Mouse (Mus musculus) spleen, adult 2 months (tissue): Measurements from ENCODE around the gene Trcg1. TPM values are rescaled to one million over a fixed set of nuclear protein-coding genes. Genes with fewer than 3 reads are reported as not detected.
A peak's percentile ranks its signal among the peaks of the same experiment; 100 is the strongest.

Experiments used
- DNase-seq, 2 experiments: peaks; one replicate each; pipeline versions ENCODE4 v3.0.0 to v3.0.0-alpha.2; 2012 to 2021; ENCODE audit warnings: low spot score in 2 of 2, low read depth in 1 of 2
- H3K27ac ChIP-seq: fragments of 200-500 bp; 2 replicates; pipeline ENCODE4 v1.5.1; 2012; ENCODE audit warnings: low read length, inconsistent platforms; ENCODE audit not compliant: insufficient read depth
- H3K27me3 ChIP-seq: fragments of 200-500 bp; 2 replicates; pipeline ENCODE4 v1.6.1; 2012; ENCODE audit warnings: mild to moderate bottlenecking, moderate library complexity, low read length, inconsistent platforms; ENCODE audit not compliant: control insufficient read depth, insufficient read depth
- H3K36me3 ChIP-seq: fragments of 200-500 bp; 2 replicates; pipeline ENCODE4 v1.6.1; 2012; ENCODE audit warnings: mild to moderate bottlenecking, low read length, inconsistent platforms; ENCODE audit not compliant: control insufficient read depth, insufficient read depth
- H3K4me1 ChIP-seq: fragments of 200-500 bp; 2 replicates; pipeline ENCODE4 v1.6.1; 2011; ENCODE audit warnings: inconsistent platforms; ENCODE audit not compliant: control insufficient read depth, insufficient read depth, insufficient read length
- H3K4me3 ChIP-seq: fragments of 200-500 bp; 2 replicates; pipeline ENCODE4 v1.5.1; 2011; ENCODE audit warnings: mild to moderate bottlenecking, inconsistent platforms; ENCODE audit not compliant: insufficient read depth, insufficient read length; ENCODE audit errors: extremely low read depth
- CTCF ChIP-seq: fragments of 200-500 bp; IDR thresholded peaks from 2 replicates; pipeline ENCODE4 v1.5.1; 2011; ENCODE audit warnings: mild to moderate bottlenecking, inconsistent platforms; ENCODE audit not compliant: insufficient read depth, insufficient read length, insufficient replicate concordance; ENCODE audit errors: extremely low read depth
- POLR2A ChIP-seq: fragments of 200-500 bp; IDR thresholded peaks from 2 replicates; pipeline ENCODE4 v1.6.1; 2011; ENCODE audit warnings: low read depth, low read length, inconsistent platforms
- WGBS: fragments of 180-500 bp; shearing (Covaris S2); methylation state at CpG from one replicate; pipeline ENCODE4 v1.1.7; 2018; 5-methylcytosine and 5-hydroxymethylcytosine counted together
- polyA plus RNA-seq: library from polyadenylated mRNA; depleted of rRNA; stranded (reverse); fragments of >200 nt; gene quantifications from 2 replicates; pipeline ENCODE4 v1.2.3, GENCODE M21; 2012

Trcg1 gene
- polyA plus RNA-seq, 1 experiment, result not detected

DNA sequence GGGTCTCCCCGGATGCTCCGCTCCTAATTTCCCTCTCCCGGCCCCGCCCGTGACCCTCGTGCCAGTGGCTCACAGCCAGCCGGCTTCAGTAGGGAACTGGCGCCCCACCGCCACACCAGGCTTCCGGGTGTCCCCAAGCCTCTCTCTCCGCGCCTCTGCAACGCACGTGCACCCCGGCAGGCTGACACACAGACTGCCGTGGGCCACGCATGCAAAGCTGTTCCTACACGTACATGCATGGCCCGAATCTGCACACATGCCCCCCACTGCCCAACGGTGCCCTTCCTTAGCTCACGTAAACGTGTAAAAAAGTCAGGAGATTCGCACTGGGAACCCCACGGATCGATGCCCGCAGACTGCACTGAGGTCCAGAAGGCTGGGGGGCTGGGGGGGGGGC is 25.2 kb downstream of the Trcg1 start:
- peak overlapping the region; percentile 93 for H3K27ac ChIP-seq
- H3K36me3 ChIP-seq, result peaks cover 20% of the 10 kb centered on the region
- H3K27me3 ChIP-seq, result no peaks in the 10 kb centered on the region
- peak; percentile 34 to 59 for DNase-seq
- peak overlapping the region; percentile 87 for H3K4me3 ChIP-seq
- under 1% methylated on average over 26 of the region's 26 CpGs for WGBS
- TF ChIP-seq POLR2A (no peak), CTCF (no peak)
- H3K4me1 ChIP-seq, result peaks cover 13% of the 10 kb centered on the region; the same call in 1 of the 2 replicates

DNA sequence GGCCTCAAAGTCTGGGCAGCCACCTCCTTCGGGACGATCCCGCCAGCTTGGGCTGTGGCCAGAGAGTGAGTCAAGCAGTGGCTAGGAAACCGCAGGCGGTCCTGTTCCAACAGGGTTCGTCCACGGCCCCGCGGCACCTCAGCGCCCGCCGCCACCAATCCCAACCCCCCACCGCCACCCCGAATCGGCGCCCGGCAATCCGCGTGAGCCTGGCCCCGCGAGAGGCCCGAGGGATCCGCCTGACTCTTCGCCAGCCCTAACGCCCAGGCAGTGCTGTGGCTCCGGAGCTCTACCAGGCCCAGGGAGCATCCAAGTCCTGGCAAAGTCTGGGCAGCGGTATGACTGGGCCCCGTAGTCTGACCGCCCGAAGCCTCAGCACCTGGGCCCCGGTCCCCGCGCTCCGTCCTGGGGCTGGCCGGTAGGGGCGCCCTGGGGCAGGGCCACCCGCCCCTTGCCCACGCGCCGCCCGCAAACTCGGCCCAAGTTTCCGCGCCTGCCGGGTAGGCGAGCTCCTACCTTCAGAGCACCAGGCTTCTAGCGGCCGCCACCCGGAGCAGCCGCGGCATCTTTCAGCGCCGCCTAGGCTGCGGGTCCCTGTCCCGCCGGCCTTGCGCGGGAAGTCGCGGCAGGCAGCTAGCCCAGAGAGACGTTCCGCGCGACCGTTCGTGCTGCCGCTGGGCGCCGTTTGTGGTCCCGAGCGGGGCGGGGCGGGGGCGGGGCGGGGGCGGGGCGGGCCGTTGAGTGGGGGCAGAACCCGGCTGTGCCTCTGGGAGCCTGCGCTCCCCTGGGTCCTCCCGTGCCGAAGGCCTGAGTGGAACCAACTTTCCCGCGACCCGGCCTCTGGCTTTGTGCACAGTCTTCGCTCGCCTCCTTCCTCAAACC is 25.8 kb downstream of the Trcg1 start, which contains the start of gene 1700017B05Rik:
TSS of gene 1700017B05Rik (minus strand) at position 700 of the 882 bp plus-strand sequence.
- peak; percentile 53; the same call in 1 of the 2 replicates for TF ChIP-seq CTCF
- peak; percentile 59; the same call in 1 of the 2 replicates for TF ChIP-seq POLR2A
- H3K4me1 ChIP-seq, result peaks cover 13% of the 10 kb centered on the region; the same call in 1 of the 2 replicates
- WGBS, result under 1% methylated on average over 79 of the region's 87 CpGs

DNA sequence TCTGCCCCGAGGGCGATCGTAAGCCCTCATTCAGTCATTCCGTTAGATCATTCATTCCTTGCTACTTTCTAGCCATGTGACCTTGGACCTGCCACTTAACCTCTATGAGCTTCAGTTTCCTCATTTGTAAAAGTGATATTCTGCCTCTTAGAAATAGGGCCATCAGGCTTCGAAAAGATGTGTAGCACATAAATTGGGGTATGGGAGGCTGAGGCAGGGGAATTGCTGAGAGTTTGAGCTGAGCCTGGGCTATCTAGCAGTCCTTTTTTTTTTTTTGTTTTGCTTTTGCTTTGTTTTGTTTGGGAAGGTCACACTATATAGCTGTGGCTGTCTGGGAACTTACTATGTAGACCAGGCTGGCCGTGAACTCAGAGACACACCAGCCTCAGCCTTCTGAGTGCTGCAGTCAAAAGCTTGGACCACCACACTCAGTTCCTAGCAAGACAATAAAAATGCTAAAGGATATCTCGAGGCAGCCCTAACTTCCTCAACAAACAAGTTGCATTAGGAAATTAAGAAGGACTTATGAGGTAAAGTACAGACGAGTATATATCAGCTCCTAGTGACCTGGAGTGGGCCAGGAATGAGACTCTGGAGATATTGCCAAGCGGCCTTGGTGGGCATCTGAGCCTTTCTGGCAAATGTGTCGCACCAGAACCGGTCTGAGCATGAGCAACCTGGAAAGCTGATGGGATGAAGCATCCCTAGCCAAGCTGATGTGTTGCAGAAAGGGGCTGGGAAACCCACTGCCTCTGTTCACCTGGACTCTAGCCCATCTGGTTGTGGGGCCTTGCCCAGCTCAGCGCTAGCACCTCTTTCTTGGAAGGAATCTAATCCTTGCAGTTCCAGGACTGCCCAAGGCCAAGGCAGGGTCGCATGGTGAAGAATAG is 26.7 kb downstream of the Trcg1 start:
- Histone ChIP-seq H3K4me1 (peaks cover 13% of the 10 kb centered on the region; the same call in 1 of the 2 replicates), H3K27me3 (no peaks in the 10 kb centered on the region), H3K27ac (peak overlapping the region; percentile 94), H3K36me3 (peaks cover 5% of the 10 kb centered on the region), H3K4me3 (peak overlapping the region; percentile 87)
- DNase-seq, result peak in 1 of 2 experiments; percentile 51
- TF ChIP-seq CTCF (no peak), POLR2A (no peak)
- 48% methylated on average over 13 of the region's 13 CpGs for WGBS

More for the DNA sequence above, 25.8 kb downstream of the Trcg1 start, which contains the start of gene 1700017B05Rik:
- Histone ChIP-seq H3K36me3 (peaks cover 14% of the 10 kb centered on the region), H3K4me3 (peak within 1 kb of the TSS; percentile 87), H3K27me3 (no peaks in the 10 kb centered on the region), H3K27ac (peak within 1 kb of the TSS; percentile 94)
- DNase-seq, result peak; percentile 65 to 79

DNA sequence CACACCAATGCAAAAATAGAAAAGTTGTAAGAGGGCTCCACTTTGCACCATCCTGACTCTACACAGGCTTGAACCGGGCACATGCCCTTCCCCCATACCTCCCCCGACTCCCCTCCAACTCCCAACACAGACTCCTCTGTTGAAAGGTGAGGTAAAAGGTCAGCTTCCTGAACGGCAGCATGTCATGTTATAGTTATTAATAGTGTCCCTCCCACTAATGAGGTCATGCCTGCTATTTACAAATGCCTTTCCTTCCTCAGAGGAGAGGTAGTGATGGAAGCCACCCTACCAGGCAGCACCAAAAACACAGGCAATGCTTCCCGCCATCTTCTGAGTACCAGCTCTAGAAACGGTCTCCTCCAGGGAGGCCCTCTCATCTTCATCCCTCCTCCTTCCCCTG is 28.8 kb downstream of the Trcg1 start:
- 74% methylated on average over 5 of the region's 5 CpGs for whole genome bisulfite sequencing
- H3K4me1 ChIP-seq, result peaks cover 13% of the 10 kb centered on the region; the same call in 1 of the 2 replicates
- no peaks in the 10 kb centered on the region for H3K27me3 ChIP-seq
- H3K36me3 ChIP-seq, result no peaks in the 10 kb centered on the region
- no peak for DNase-seq
- no peak overlapping the region for H3K4me3 ChIP-seq
- no peak for TF ChIP-seq CTCF
- no peak overlapping the region for H3K27ac ChIP-seq

DNA sequence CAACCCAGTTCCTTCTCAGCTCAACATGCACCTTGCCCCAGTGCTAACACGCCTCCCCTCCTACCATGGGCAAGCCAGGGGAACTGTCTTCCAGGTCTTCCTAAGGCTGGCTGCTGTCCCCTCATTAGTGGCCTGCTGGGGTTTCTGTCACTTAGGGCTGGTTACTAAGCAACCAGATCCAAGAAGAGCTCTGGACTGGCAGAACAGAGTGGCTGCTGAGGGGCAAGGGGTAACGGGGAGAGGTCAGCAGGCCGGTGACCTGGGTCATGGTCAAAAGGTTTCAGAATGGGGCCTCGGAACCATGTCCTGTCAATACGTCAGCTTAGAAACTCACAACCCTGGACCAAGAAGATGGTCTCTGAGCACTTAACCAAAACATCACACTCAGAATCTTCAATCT is 31.1 kb downstream of the Trcg1 start:
- DNase-seq, result no peak
- Histone ChIP-seq H3K4me3 (no peak overlapping the region), H3K27me3 (no peaks in the 10 kb centered on the region), H3K4me1 (peaks cover 14% of the 10 kb centered on the region; the same call in 1 of the 2 replicates), H3K27ac (no peak overlapping the region), H3K36me3 (no peaks in the 10 kb centered on the region)
- TF ChIP-seq CTCF (no peak), POLR2A (no peak)
- 91% methylated on average over 5 of the region's 5 CpGs for WGBS

DNA sequence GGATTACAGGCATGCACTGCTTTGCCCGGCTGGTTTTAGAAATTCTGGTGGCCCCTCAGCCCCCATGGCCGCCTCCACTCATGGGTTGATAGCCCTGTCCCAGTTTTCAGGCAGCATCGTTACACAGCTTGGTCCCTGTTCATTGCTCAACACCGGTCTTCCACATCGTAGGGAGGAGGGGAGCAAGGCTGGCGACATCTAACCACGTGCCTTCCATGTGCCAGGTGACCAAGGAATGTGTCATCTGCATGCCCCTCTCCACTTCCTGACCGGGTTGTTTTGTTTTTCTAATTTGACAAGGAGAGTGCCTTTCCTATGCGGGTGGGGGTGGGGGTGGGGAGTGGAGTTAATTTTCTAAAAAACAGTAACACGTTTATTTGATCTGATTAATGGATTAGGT is 31.7 kb downstream of the Trcg1 start:
- no peaks in the 10 kb centered on the region for H3K27me3 ChIP-seq
- no peak overlapping the region for H3K4me3 ChIP-seq
- WGBS, result 44% methylated on average over 10 of the region's 10 CpGs
- DNase-seq, result no peak
- TF ChIP-seq POLR2A (no peak), CTCF (no peak)
- no peak overlapping the region for H3K27ac ChIP-seq
- no peaks in the 10 kb centered on the region for H3K36me3 ChIP-seq
- peaks cover 17% of the 10 kb centered on the region; the same call in 1 of the 2 replicates for H3K4me1 ChIP-seq
